Mouse (Mus musculus) layer of hippocampus, adult 6 months (tissue): ENCODE data around the gene Krt35. TPM values are rescaled to one million over a fixed set of nuclear protein-coding genes. Genes with fewer than 3 reads are reported as not detected.

ENCODE experiments used
- long read RNA-seq, 2 experiments: library from polyadenylated mRNA; unstranded; transcript quantifications; one replicate each; pipeline ENCODE4 v2.0.0; 2019 to 2020
- polyA plus RNA-seq: library from polyadenylated mRNA; unstranded; fragments of <200 nt; fragmentation: Nextera tagmentation; gene quantifications from 2 replicates; pipeline ENCODE4 v1.2.3, GENCODE M21; 2021

Krt35 gene
- polyA plus RNA-seq, result not detected in 2 replicates
- long read RNA-seq, experiment 1, result 0 reads
- long read RNA-seq, experiment 2, result 0 reads

DNA sequence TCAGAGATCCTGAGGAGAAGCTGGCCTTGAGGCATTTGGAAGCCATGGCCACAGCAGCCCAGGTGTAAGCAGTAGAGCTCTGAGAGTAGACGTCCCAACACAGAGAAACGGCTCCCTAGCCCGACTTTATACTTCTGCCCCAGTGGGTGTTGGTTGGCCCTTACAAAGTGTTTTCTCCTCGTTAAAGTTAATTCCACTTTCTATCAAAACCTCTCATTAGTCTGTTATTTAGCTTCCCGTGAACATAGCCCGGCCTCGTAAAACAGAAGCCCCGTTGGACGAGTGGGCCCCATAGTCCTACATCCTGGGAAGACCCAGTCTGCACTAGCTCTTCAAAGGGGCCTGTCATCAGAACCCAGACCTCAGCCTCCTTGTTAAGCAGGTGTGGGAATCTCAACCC is at the start of gene Krt35:
Gene Krt35, minus strand, starts transcription at position 101 of the 400 bp plus-strand sequence.

GRCm38 (mm10) chr11:100135731-100136130 is 39.7 kb upstream of the Krt35 start, which contains the start of gene Krt15:
Gene Krt15 (minus strand): TSS chr11:100135928.

DNA sequence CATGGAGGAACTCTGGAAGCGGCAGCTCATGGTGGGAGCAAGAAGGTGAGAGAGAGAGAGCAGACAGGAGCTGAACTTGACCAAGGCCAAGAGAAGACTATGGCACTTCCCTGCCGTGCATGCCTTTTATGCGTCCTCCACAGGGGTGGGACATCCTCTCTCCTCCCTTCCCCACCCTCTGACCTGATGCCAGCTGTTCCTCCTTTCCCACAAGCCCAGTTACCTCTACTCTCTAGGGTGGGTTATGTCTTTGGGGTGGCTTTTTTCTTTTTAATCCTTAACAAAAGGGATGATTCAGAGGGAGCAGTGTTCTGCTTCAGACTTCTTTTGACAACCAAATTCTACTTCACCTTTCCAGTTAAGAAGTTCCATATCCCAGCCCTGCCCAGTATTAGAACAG is 25.4 kb upstream of the Krt35 start, which contains the start of gene Krt13:
Gene Krt13, minus strand, starts transcription at position 101 of the 400 bp plus-strand sequence.

DNA sequence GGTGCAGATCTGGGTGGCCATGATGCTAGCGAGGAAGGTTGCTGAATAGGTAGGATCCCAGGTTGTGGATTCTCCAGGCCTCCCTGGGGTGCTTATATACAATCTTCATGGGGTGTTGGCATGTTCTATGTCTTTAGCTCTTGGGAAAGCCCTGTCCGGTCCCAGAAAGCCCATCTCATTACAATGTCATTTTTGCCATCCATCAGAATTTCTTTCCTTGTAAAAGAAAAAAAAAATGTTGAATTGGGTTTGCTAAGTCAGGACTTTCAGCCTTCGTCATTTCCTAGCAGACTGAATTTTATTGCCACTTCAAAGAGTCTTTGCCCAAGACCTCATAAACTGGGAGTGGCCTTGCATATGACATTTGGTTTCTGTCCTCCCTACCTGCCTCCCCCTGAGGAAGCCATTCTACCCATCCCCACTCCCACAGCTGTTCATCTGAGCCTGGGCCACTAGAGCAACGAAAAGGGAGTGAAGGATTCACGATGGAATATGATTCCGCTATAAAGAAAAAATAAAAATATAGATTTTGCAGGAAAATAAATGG is 9.6 kb upstream of the Krt35 start, which contains the start of gene Krt36:
Gene Krt36, minus strand, starts transcription at position 51 of the 547 bp plus-strand sequence.

GRCm38 (mm10) chr11:100087861-100088260 is 8.2 kb downstream of the Krt35 start, which contains the start of gene Krt32:
Gene Krt32 (minus strand): TSS chr11:100088226.

GRCm38 (mm10) chr11:100050451-100050850 is 45.6 kb downstream of the Krt35 start, which contains the start of gene Krt31:
Gene Krt31 (minus strand): TSS chr11:100050551.

Other genes with a start within 250 kb of the Krt35 start
- not detected in 2 replicates for gene Krtap4-16, start 244.6 kb downstream of the Krt35 start, polyA plus RNA-seq
- gene Gm11568, start 238.3 kb downstream of the Krt35 start, polyA plus RNA-seq, result not detected in 2 replicates
- not detected in 2 replicates for gene Gm11559, start 231.8 kb downstream of the Krt35 start, polyA plus RNA-seq
- gene Krtap9-1, start 222.9 kb downstream of the Krt35 start, polyA plus RNA-seq, result not detected in 2 replicates
- gene Gm11567, start 217.1 kb downstream of the Krt35 start, polyA plus RNA-seq, result not detected in 2 replicates
- not detected in 2 replicates for gene Krtap31-1, start 188.3 kb downstream of the Krt35 start, polyA plus RNA-seq
- not detected in 2 replicates for gene Gm11565, start 181.5 kb downstream of the Krt35 start, polyA plus RNA-seq
- not detected in 2 replicates for gene Krtap31-2, start 159.9 kb downstream of the Krt35 start, polyA plus RNA-seq
- gene Krtap9-5, start 147.8 kb downstream of the Krt35 start, polyA plus RNA-seq, result not detected in 2 replicates
- not detected in 2 replicates for gene Krtap29-1, start 117.2 kb downstream of the Krt35 start, polyA plus RNA-seq
- not detected in 2 replicates for gene Krtap16-1, start 109.6 kb downstream of the Krt35 start, polyA plus RNA-seq
- not detected in 2 replicates for gene Krtap17-1, start 102.2 kb downstream of the Krt35 start, polyA plus RNA-seq
- gene Krt33a, start 80.0 kb downstream of the Krt35 start, polyA plus RNA-seq, result not detected in 2 replicates
- not detected in 2 replicates for gene Krt33b, start 66.4 kb downstream of the Krt35 start, polyA plus RNA-seq
- gene Krt34, start 54.7 kb downstream of the Krt35 start, polyA plus RNA-seq, result not detected in 2 replicates
- gene Krt31, start 45.7 kb downstream of the Krt35 start, polyA plus RNA-seq, result not detected in 2 replicates
- not detected in 2 replicates for gene Krt32, start 8.0 kb downstream of the Krt35 start, polyA plus RNA-seq
- not detected in 2 replicates for gene Krt36, start 9.4 kb upstream of the Krt35 start, polyA plus RNA-seq
- gene Krt13, start 25.3 kb upstream of the Krt35 start, polyA plus RNA-seq, result not detected in 2 replicates
- gene Krt15, start 39.7 kb upstream of the Krt35 start, polyA plus RNA-seq, result 3.1 and 4.5 TPM in 2 replicates
- 0.36 TPM in 1 of 2 replicates, not detected in the other for gene Krt19, start 52.4 kb upstream of the Krt35 start, polyA plus RNA-seq
- gene Krt9, start 97.0 kb upstream of the Krt35 start, polyA plus RNA-seq, result 0.33 and 0.45 TPM in 2 replicates
- gene Krt14, start 111.3 kb upstream of the Krt35 start, polyA plus RNA-seq, result 0.13 TPM in 1 of 2 replicates, not detected in the other
- gene Krt16, start 152.7 kb upstream of the Krt35 start, polyA plus RNA-seq, result not detected in 2 replicates
- 0.15 and 0.26 TPM in 2 replicates for gene Krt17, start 164.8 kb upstream of the Krt35 start, polyA plus RNA-seq
- 0.13 TPM in 1 of 2 replicates, not detected in the other for gene Krt42, start 173.6 kb upstream of the Krt35 start, polyA plus RNA-seq
- 517 and 668 TPM in 2 replicates for gene Eif1, start 223.6 kb upstream of the Krt35 start, polyA plus RNA-seq
- gene Gast, start 238.2 kb upstream of the Krt35 start, polyA plus RNA-seq, result 0.40 TPM in 1 of 2 replicates, not detected in the other